Mouse (Mus musculus) mesoderm, embryonic 11.5 days (tissue): Measurements from ENCODE around the gene Ube2k.

Experiments used
- DNase-seq: peaks from one replicate; pipeline ENCODE4 v3.0.0-alpha.2; 2012; ENCODE audit warnings: low read depth, low spot score

The Ube2k gene

DNA sequence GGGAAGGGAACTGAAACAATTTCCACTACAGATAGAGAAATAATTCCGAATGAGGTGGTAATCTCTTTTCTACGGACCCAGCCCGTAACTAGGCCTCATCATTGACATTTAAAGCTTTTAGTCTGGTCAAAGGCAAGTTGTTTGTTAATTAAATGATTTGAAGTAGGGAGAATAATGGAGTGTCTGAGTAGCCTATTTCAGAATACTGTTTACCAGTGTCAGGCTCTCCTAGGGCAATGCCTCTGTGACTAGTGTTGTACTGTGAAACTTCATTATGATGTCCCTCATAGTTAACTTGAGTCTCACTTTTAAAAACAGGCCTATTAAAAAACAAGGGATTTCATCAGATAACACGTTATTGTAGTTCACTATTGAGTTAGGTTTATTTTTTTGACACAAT is 1.1 kb downstream of the Ube2k start:
- DNase-seq: no peak

DNA sequence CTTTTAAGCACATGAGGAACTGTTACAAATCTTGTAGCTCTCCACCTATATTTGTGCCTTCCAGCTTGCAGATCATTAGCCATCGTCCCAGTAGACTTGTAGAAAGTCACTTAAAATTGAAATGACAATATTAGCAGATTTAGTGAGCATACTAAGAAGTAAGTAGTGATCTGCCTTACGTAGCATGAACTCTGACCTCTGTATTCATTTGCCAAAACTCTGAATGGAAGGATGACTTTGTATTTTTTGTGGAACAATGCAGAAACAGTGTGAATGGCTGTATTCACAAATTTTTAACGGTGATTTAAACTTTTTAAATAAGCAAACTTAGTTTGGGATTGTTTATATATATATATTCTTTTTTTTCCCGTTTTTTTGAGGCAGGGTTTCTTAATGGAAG is 1.8 kb downstream of the Ube2k start:
- no peak for DNase-seq

- no peak for DNase-seq
Observed at GRCm38 (mm10) chr5:65539786-65540185, 2.8 kb downstream of the Ube2k start.

DNA sequence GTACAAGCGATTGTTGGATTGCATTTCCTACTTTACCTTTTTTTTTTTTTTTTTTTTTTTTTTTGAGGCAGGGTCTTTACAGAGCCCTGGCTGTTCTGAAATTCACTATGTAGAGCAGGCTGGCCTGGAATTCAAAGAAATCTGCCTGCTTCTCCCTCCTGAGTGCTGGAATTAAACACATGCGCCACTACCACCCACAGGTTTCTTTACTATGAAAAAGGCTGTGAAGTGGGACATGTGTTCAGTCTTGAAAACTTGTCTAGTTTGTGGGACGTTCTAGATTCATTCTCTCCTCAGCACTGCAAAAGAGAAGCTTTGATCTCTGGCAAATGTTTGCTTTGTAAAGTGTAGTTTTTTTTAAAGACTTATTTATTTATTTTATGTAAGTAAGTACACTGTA is 4.9 kb downstream of the Ube2k start:
- DNase-seq: no peak

- no peak for DNase-seq
Observed at GRCm38 (mm10) chr5:65543491-65543890, 6.5 kb downstream of the Ube2k start.

DNA sequence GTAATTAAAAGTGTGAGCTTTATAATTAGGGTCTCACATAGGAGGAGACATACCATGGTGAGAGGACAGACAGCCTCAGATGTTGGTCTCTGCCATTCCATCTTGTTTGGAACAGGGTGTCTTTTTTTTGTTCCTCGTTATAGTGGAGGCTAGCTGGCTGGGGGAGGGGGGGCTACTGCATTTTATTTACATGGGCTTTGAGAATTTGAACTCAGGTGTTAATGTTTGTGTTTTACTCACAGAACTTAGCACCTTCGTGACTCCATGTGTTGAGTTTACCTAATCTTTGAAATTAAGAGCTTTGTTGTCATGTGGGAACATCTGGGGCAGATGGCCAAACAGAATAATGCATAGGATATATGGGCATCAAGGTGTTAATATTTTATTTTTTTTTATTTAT is 7.6 kb downstream of the Ube2k start:
- DNase-seq: no peak

- no peak for DNase-seq
Observed at GRCm38 (mm10) chr5:65549677-65550076, 12.6 kb downstream of the Ube2k start.

DNA sequence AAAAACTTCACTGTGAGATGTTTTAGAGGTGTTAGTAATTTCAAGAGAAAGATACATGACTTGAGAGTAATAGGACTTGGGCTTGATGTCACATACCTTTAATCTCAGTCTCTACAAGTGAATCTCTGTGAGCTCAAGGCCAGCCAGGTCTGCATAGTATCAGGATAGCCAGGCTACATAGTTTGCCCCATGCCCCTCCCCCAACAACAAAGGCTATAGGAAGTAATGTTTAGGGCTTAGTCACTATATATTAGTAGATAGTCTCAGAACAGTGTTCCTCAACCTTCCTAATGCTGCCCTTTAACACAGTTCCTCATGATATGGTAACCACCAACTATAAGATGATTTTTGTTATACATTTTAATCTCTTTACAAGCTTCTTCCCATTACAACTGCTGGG is 20.1 kb downstream of the Ube2k start:
- no peak for DNase-seq

GRCm38 (mm10) chr5:65561125-65561893 is 24.3 kb downstream of the Ube2k start:
- DNase-seq: peak; percentile 39

- DNase-seq: no peak
Observed at GRCm38 (mm10) chr5:65565486-65565885, 28.5 kb downstream of the Ube2k start.

DNA sequence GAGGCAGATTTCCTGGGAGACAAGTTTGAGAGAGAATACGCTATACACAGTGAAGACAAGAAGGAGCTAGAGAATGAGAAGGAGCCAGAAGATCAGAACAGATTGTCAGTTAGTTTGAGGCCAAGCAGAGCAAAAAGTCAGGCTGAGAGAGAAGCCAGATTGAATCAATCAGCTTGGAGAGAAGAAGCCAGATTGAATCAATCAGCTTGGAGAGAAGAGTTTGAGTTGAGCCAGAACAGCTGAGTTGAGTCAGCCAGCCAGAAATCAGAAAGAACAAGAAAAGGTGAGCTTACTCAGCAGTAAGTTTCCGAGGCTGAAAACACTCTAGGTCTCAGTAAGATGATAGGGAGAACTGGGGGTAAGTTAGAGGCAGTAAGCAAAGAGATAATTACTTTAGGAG is 37.8 kb downstream of the Ube2k start:
- DNase-seq: no peak

- DNase-seq: no peak
Observed at GRCm38 (mm10) chr5:65575896-65576295, 38.9 kb downstream of the Ube2k start.

GRCm38 (mm10) chr5:65578545-65578944 is 41.5 kb downstream of the Ube2k start:
- DNase-seq: no peak

DNA sequence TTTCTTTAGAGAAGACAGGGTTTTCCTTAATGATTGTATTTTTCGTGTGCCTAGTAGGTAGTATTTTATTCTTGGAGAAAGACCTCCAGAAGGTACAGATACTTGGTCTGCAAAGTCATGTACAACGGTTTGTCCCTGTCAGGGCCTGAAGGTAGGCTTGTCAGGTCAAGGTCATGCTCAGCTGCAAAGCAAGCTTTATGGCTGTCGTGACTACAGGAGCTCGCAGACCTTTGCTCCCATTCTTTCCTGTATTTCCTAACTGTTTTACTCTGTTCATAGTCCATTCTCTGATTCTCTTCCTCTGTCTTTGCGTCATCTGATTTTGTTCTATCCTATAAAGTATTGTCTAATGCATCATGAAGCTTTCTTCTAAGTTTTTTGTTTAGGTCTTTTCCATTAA is 49.3 kb downstream of the Ube2k start:
- no peak for DNase-seq

GRCm38 (mm10) chr5:65590199-65590598 is 53.2 kb downstream of the Ube2k start:
- DNase-seq: no peak

DNA sequence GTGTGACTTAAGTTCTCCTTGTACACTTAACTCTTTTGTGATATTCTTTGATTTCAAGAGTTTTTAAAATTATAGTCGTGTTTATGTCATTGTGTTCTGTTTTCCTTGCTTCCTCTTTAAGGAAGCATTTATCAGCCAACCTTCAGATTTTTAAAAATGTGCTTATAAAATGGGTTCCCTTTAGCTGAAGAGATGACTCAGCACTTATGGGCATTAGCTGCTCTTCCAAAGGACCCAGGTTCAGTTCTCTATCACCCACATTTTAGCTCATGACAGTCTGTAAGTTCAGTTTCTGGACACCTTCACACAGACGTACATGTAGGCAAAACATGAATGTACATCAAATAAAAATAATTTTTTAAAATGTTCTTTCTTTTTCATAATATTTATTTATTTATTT is 55.4 kb downstream of the Ube2k start:
- no peak for DNase-seq

- no peak for DNase-seq
Observed at GRCm38 (mm10) chr5:65599681-65600080, 62.6 kb downstream of the Ube2k start.

GRCm38 (mm10) chr5:65606820-65607219 is 69.8 kb downstream of the Ube2k start:
- DNase-seq: no peak

DNA sequence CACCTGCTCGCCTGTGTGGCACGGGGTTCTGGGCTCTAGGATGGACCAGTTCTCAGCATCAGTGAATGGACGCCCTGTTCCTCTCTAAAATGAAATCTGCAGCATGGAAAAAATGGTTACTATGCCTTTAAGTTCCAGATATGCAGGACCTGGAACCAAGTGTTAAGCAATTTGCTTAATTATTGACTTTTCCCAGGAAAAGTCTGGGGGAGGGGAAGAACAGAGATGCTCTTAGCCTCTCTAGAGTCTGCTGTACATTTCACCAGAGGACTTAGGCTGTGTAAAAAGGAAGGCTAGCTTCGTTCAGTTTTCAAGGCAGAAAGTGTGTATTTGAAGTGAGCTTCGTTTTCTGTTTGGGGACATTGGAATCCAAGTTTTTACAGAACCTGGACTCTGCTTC is 72.7 kb downstream of the Ube2k start:
- DNase-seq: no peak

DNA sequence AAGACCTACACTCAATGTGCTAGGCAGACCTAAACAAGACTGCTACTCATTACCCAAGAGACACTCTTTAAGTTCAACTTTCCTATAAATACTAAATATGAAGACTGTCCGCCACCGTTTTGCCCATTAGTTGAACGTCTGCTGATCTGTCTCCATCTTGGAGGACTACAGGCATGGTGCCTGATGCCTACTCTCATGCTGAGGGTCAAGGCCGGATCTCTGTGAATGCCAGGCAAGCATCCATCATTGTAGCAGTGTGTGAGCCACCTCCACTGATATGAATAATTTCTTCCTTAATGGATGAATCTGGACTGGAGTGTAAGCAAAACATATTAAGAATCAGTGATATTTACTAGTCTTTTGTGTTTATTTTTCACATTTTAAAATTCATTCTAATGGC is 73.5 kb downstream of the Ube2k start:
- no peak for DNase-seq

- no peak for DNase-seq
Observed at GRCm38 (mm10) chr5:65613152-65613924, 76.3 kb downstream of the Ube2k start.

GRCm38 (mm10) chr5:65624340-65624739 is 87.3 kb downstream of the Ube2k start:
- no peak for DNase-seq

DNA sequence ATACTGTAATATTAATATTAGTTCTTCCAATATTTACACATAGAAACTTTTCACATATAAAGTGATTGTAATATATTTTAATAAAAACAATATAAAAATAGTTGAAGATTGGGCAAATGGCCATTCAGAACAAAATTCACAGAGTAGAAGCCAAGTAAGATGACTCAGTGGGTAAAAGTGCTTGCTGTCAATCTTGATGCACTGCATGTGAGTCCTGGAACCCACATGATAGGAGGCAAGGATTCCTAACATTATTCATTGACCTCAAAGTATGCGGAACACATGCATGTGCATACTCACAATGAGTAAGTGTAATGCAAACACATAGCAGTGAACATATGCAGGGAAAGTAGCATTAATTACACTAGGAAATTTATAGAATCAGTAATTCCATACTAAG is 101.9 kb downstream of the Ube2k start:
- DNase-seq: no peak
